Mouse (Mus musculus) liver, postnatal 0 days (tissue): Measurements from ENCODE around the gene Foxn3. TPM values are rescaled to one million over a fixed set of nuclear protein-coding genes. Genes with fewer than 3 reads are reported as not detected.

Source experiments
- ATAC-seq: fragments of 200-750 bp; cut with Nextera tagmentation; 2 replicates; pipeline ENCODE4 v1.8.0; 2017; ENCODE audit warnings: mild to moderate bottlenecking, moderate library complexity
- DNase-seq: peaks from one replicate; pipeline ENCODE4 v3.0.0-alpha.2; 2016
- H3K27ac ChIP-seq: fragments of 300-500 bp; sonication (generic); 2 replicates; pipeline ENCODE4 v1.5.1; 2014; ENCODE audit warnings: antibody characterized with exemption, moderate library complexity, mild to moderate bottlenecking, low read depth
- H3K27me3 ChIP-seq: fragments of 300-500 bp; sonication (generic); 2 replicates; pipeline ENCODE4 v1.6.1; 2014; ENCODE audit warnings: low read length, control low read depth, mixed read lengths; ENCODE audit not compliant: insufficient read depth
- H3K36me3 ChIP-seq: fragments of 300-500 bp; sonication (generic); replicated peaks from 2 replicates; pipeline ENCODE4 v1.6.1; 2014; ENCODE audit warnings: mild to moderate bottlenecking, control low read depth, low read length, moderate library complexity, mixed read lengths; ENCODE audit not compliant: insufficient read depth
- H3K4me1 ChIP-seq: fragments of 300-500 bp; sonication (generic); 2 replicates; pipeline ENCODE4 v1.6.1; 2014; ENCODE audit warnings: antibody characterized with exemption, mild to moderate bottlenecking, control low read depth; ENCODE audit not compliant: insufficient read depth
- H3K4me2 ChIP-seq: fragments of 300-500 bp; sonication (generic); 2 replicates; pipeline ENCODE4 v1.6.1; 2014; ENCODE audit warnings: low read depth, mild to moderate bottlenecking, low read length, moderate library complexity, mixed read lengths
- H3K4me3 ChIP-seq: fragments of 300-500 bp; sonication (generic); 2 replicates; pipeline ENCODE4 v1.5.1; 2014; ENCODE audit warnings: low read depth, low read length
- H3K9ac ChIP-seq: fragments of 300-500 bp; sonication (generic); replicated peaks from 2 replicates; pipeline ENCODE4 v1.6.1; 2014; ENCODE audit warnings: mild to moderate bottlenecking, moderate library complexity
- H3K9me3 ChIP-seq: fragments of 300-500 bp; sonication (generic); 2 replicates; pipeline ENCODE4 v1.6.1; 2016; ENCODE audit warnings: mild to moderate bottlenecking, control low read depth, low read length, mixed read lengths
- CTCF ChIP-seq: sonication (generic); IDR thresholded peaks from 2 replicates; pipeline ENCODE4 v1.5.1; 2016; ENCODE audit warnings: antibody characterized with exemption, low read depth
- EP300 ChIP-seq: IDR thresholded peaks from 2 replicates; pipeline ENCODE4 v1.6.1; 2016; ENCODE audit warnings: antibody characterized with exemption, low read depth, mild to moderate bottlenecking
- WGBS: fragments of 180-500 bp; shearing (Covaris S2); extraction: QIAGEN DNeasy Blood & Tissue Kit; methylation state at CpG from one replicate; pipeline ENCODE4 v1.1.7; 2014; ENCODE audit not compliant: insufficient replicate concordance; 5-methylcytosine and 5-hydroxymethylcytosine counted together
- polyA plus RNA-seq: library from polyadenylated mRNA; unstranded; fragments of >200 nt; fragmentation: Nextera tagmentation; extraction: Ambion mirVana; gene quantifications from 2 replicates; pipeline ENCODE4 v1.2.1, GENCODE M21; 2015

Foxn3 gene
- polyA plus RNA-seq, 1 experiment from 2014 or later, result 31.2 TPM

- ATAC-seq, result no peak
- H3K9ac ChIP-seq, result no peak overlapping the region
- H3K27ac ChIP-seq, result no peak overlapping the region
- no peak overlapping the region for H3K4me2 ChIP-seq
- TF ChIP-seq EP300 (no peak), CTCF (no peak)
- no peak overlapping the region for H3K4me3 ChIP-seq
- no peaks in the 10 kb centered on the region for H3K27me3 ChIP-seq
- no peaks in the 10 kb centered on the region for H3K9me3 ChIP-seq
- no peak for DNase-seq
- 75% methylated on average over 7 of the region's 7 CpGs for WGBS
- peaks cover 3% of the 10 kb centered on the region; the same call in 1 of the 2 replicates for H3K4me1 ChIP-seq
- no peaks in the 10 kb centered on the region for H3K36me3 ChIP-seq
These were observed 151.3 kb downstream of the Foxn3 start for GRCm38 (mm10) chr12:99412034-99412433.

GRCm38 (mm10) chr12:99408651-99409050 lies 154.7 kb downstream of the Foxn3 start:
- ATAC-seq (no peak), DNase-seq (no peak)
- Histone ChIP-seq H3K4me3 (no peak overlapping the region), H3K4me1 (peaks cover 3% of the 10 kb centered on the region; the same call in 1 of the 2 replicates), H3K36me3 (no peaks in the 10 kb centered on the region), H3K4me2 (no peak overlapping the region; the same call in 1 of the 2 replicates), H3K27me3 (no peaks in the 10 kb centered on the region), H3K9ac (no peak overlapping the region), H3K9me3 (no peaks in the 10 kb centered on the region), H3K27ac (no peak overlapping the region)
- no peak for TF ChIP-seq CTCF
- no peak for TF ChIP-seq EP300
- 61% methylated on average over 3 of the region's 3 CpGs for WGBS

DNA sequence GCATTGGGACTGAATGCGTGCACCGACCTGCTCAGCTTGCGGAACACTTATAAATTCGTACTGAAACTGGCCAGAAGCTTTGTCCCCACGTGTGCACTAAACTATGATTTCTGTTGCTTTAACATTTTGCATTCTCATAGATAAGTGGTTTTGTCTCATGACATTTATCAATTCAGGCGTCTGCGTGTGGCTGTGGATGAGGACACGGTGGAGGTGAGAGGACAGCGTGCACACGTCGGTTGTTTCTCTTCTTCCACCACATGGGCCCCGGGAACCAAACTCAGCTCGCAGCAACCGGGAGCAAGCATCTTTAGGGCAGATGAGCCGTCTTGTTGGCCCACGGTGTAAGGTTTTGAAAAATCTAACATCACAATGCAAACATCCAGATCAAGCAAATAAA lies 155.3 kb downstream of the Foxn3 start:
- WGBS, result 57% methylated on average over 16 of the region's 16 CpGs
- H3K9me3 ChIP-seq, result no peaks in the 10 kb centered on the region
- H3K27me3 ChIP-seq, result no peaks in the 10 kb centered on the region
- TF ChIP-seq EP300 (no peak), CTCF (no peak)
- ATAC-seq (no peak), DNase-seq (no peak)
- 0 out of 2 replicates have a peak overlapping the region, but pooled peaks have one; percentile 1 for H3K27ac ChIP-seq
- H3K4me3 ChIP-seq, result no peak overlapping the region
- H3K4me2 ChIP-seq, result peak overlapping the region; percentile 62
- no peaks in the 10 kb centered on the region for H3K36me3 ChIP-seq
- no peak overlapping the region for H3K9ac ChIP-seq
- H3K4me1 ChIP-seq, result peaks cover 3% of the 10 kb centered on the region; the same call in 1 of the 2 replicates

DNA sequence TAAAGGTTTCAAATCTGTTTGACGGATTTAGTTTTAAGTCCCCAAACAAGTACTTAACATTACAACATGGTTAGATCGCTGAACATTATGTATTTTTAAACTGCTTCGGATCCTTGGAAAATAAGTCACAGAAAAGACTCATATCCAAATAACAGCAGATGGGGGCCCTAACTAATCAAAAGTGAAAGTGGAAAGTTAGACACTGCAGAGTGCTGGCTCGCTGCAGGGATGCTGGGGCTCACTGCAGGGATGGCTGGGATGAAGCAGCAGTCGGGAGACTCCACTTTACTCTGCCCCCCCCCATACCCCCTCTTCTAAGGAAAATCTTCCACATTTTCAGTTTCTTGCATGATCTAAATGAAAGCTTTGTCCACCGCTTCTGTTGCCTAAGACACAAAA lies 156.1 kb downstream of the Foxn3 start:
- Histone ChIP-seq H3K27me3 (no peaks in the 10 kb centered on the region), H3K9me3 (no peaks in the 10 kb centered on the region), H3K36me3 (no peaks in the 10 kb centered on the region), H3K4me1 (peaks cover 3% of the 10 kb centered on the region; the same call in 1 of the 2 replicates), H3K27ac (peak overlapping the region; percentile 22), H3K4me3 (peak overlapping the region; percentile 34), H3K9ac (peak overlapping the region; percentile 33), H3K4me2 (peak overlapping the region; percentile 62)
- DNase-seq (no peak), ATAC-seq (no peak)
- TF ChIP-seq EP300, result no peak
- TF ChIP-seq CTCF, result no peak
- 46% methylated on average over 6 of the region's 6 CpGs for WGBS

- TF ChIP-seq EP300, result no peak
- TF ChIP-seq CTCF, result no peak
- WGBS, result 23% methylated on average over 15 of the region's 15 CpGs
- peak overlapping the region; percentile 33 for H3K9ac ChIP-seq
- H3K4me1 ChIP-seq, result peaks cover 3% of the 10 kb centered on the region; the same call in 1 of the 2 replicates
- peak overlapping the region; percentile 62 for H3K4me2 ChIP-seq
- H3K27ac ChIP-seq, result peak overlapping the region; percentile 22
- no peak for DNase-seq
- H3K27me3 ChIP-seq, result no peaks in the 10 kb centered on the region
- no peak for ATAC-seq
- peak overlapping the region; percentile 34 for H3K4me3 ChIP-seq
- H3K9me3 ChIP-seq, result no peaks in the 10 kb centered on the region
- H3K36me3 ChIP-seq, result no peaks in the 10 kb centered on the region
These were observed 156.6 kb downstream of the Foxn3 start for GRCm38 (mm10) chr12:99406697-99407317.

DNA sequence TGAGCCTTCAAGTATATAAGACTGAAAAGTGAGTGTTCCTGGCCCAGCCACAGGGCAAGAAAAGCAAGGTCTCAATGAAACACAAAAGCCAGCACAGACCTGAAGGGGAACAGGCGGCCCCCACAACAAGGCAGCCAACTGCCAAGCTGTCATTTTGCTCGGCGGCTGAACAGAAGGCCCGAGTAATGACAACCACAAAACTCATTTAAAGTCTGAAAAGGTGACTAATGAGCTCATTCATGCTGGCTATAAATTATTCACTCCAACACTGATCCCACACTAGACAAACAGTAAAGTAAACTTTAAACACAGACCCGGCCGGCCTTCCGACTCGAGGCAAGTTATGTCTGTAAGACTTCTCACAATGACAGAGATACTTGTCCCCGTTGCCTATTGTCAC lies 157.1 kb downstream of the Foxn3 start:
- peak overlapping the region; percentile 62 for H3K4me2 ChIP-seq
- no peaks in the 10 kb centered on the region for H3K36me3 ChIP-seq
- H3K9me3 ChIP-seq, result no peaks in the 10 kb centered on the region
- no peaks in the 10 kb centered on the region for H3K27me3 ChIP-seq
- TF ChIP-seq CTCF (no peak), EP300 (no peak)
- no peak for ATAC-seq
- no peaks in the 10 kb centered on the region; the same call in 1 of the 2 replicates for H3K4me1 ChIP-seq
- no peak for DNase-seq
- peak overlapping the region; percentile 33; the same call in 1 of the 2 replicates for H3K9ac ChIP-seq
- 44% methylated on average over 9 of the region's 9 CpGs for WGBS
- peak overlapping the region; percentile 34; the same call in 1 of the 2 replicates for H3K4me3 ChIP-seq
- H3K27ac ChIP-seq, result peak overlapping the region; percentile 22; the same call in 1 of the 2 replicates
